Mouse (Mus musculus): Measurements from ENCODE around the gene A730015C16Rik. TPM values are rescaled to one million over a fixed set of nuclear protein-coding genes. Genes with fewer than 3 reads are reported as not detected.

The A730015C16Rik gene
- total and polyA plus RNA-seq, 2 experiments from 2014 or later = 1.1 to 1.3 TPM

GRCm38 (mm10) chr4:108873746-108874145 lies 25.3 kb upstream of the A730015C16Rik start:
- H3K4me1 ChIP-seq (ENCODE audit: insufficient read depth, low read length) = no peaks in the 10 kb centered on the region
- H3K9ac ChIP-seq (replicated peaks; ENCODE audit: low read length, poor library complexity, severe bottlenecking) = no peak overlapping the region
- DNase-seq (ENCODE audit: low spot score) (no peak), ATAC-seq (ENCODE audit: low FRiP score) (no peak)
- no peak overlapping the region for H3K4me3 ChIP-seq (ENCODE audit: low read depth, low read length)
- no peaks in the 10 kb centered on the region for H3K36me3 ChIP-seq (ENCODE audit: insufficient read depth, low read length)
- no peak overlapping the region for H3K4me2 ChIP-seq (ENCODE audit: low read depth, low read length, poor library complexity, severe bottlenecking)
- H3K27me3 ChIP-seq (ENCODE audit: insufficient read depth, low read length) = no peaks in the 10 kb centered on the region
- 88% methylated on average over 5 of the region's 5 CpGs for WGBS
- no peak for TF ChIP-seq CTCF (IDR thresholded peaks at IDR 0.05)
- H3K9me3 ChIP-seq (ENCODE audit: low read length) = no peaks in the 10 kb centered on the region
- no peak overlapping the region for H3K27ac ChIP-seq (ENCODE audit: low read depth, low read length)

GRCm38 (mm10) chr4:108869730-108870374 lies 21.4 kb upstream of the A730015C16Rik start:
- Histone ChIP-seq H3K4me1 (ENCODE audit: insufficient read depth, low read length) (no peaks in the 10 kb centered on the region), H3K9ac (replicated peaks; ENCODE audit: low read length, poor library complexity, severe bottlenecking) (no peak overlapping the region), H3K4me2 (ENCODE audit: low read depth, low read length, poor library complexity, severe bottlenecking) (no peak overlapping the region), H3K36me3 (ENCODE audit: insufficient read depth, low read length) (no peaks in the 10 kb centered on the region), H3K9me3 (ENCODE audit: low read length) (no peaks in the 10 kb centered on the region), H3K4me3 (ENCODE audit: low read depth, low read length) (no peak overlapping the region), H3K27me3 (ENCODE audit: insufficient read depth, low read length) (no peaks in the 10 kb centered on the region), H3K27ac (ENCODE audit: low read depth, low read length) (no peak overlapping the region)
- DNase-seq (ENCODE audit: low spot score) (peak; percentile 96), ATAC-seq (ENCODE audit: low FRiP score) (peak; percentile 90)
- 35% methylated on average over 10 of the region's 10 CpGs for WGBS
- TF ChIP-seq CTCF (IDR thresholded peaks at IDR 0.05) = peak; percentile 99

- WGBS = 88% methylated on average over 7 of the region's 7 CpGs
- Histone ChIP-seq H3K9ac (replicated peaks; ENCODE audit: low read length, poor library complexity, severe bottlenecking) (no peak overlapping the region), H3K4me2 (ENCODE audit: low read depth, low read length, poor library complexity, severe bottlenecking) (no peak overlapping the region), H3K9me3 (ENCODE audit: low read length) (no peaks in the 10 kb centered on the region), H3K4me1 (ENCODE audit: insufficient read depth, low read length) (no peaks in the 10 kb centered on the region), H3K27ac (ENCODE audit: low read depth, low read length) (no peak overlapping the region), H3K4me3 (ENCODE audit: low read depth, low read length) (no peak overlapping the region), H3K36me3 (ENCODE audit: insufficient read depth, low read length) (peaks cover 19% of the 10 kb centered on the region; the same call in 1 of the 2 replicates), H3K27me3 (ENCODE audit: insufficient read depth, low read length) (no peaks in the 10 kb centered on the region)
- TF ChIP-seq CTCF (IDR thresholded peaks at IDR 0.05) = no peak
- DNase-seq (ENCODE audit: low spot score) (no peak), ATAC-seq (ENCODE audit: low FRiP score) (no peak)
Measured at GRCm38 (mm10) chr4:108866806-108867205, 18.4 kb upstream of the A730015C16Rik start.

GRCm38 (mm10) chr4:108847715-108848504 lies 509 bp downstream of the A730015C16Rik start, which contains the start of gene Kti12:
Kti12 (plus strand) TSS chr4:108847785.
- H3K4me3 ChIP-seq (ENCODE audit: low read depth, low read length) = peak within 1 kb of the TSS; percentile 91
- no peaks in the 10 kb centered on the region for H3K36me3 ChIP-seq (ENCODE audit: insufficient read depth, low read length)
- H3K27me3 ChIP-seq (ENCODE audit: insufficient read depth, low read length) = no peaks in the 10 kb centered on the region
- peak within 1 kb of the TSS; percentile 70 for H3K9ac ChIP-seq (replicated peaks; ENCODE audit: low read length, poor library complexity, severe bottlenecking)
- ATAC-seq (ENCODE audit: low FRiP score) (peak; percentile 90), DNase-seq (ENCODE audit: low spot score) (peak; percentile 94)
- peak within 1 kb of the TSS; percentile 96 for H3K4me2 ChIP-seq (ENCODE audit: low read depth, low read length, poor library complexity, severe bottlenecking)
- H3K4me1 ChIP-seq (ENCODE audit: insufficient read depth, low read length) = peaks cover 11% of the 10 kb centered on the region; the same call in 1 of the 2 replicates
- peak within 1 kb of the TSS; percentile 71 for H3K27ac ChIP-seq (ENCODE audit: low read depth, low read length)
- WGBS = under 1% methylated on average over 73 of the region's 77 CpGs
- no peak for TF ChIP-seq CTCF (IDR thresholded peaks at IDR 0.05)
- no peaks in the 10 kb centered on the region for H3K9me3 ChIP-seq (ENCODE audit: low read length)

- no peak for TF ChIP-seq CTCF (IDR thresholded peaks at IDR 0.05)
- H3K9ac ChIP-seq (replicated peaks; ENCODE audit: low read length, poor library complexity, severe bottlenecking) = no peak overlapping the region
- H3K9me3 ChIP-seq (ENCODE audit: low read length) = no peaks in the 10 kb centered on the region
- DNase-seq (ENCODE audit: low spot score) (no peak), ATAC-seq (ENCODE audit: low FRiP score) (no peak)
- H3K27me3 ChIP-seq (ENCODE audit: insufficient read depth, low read length) = no peaks in the 10 kb centered on the region
- H3K4me3 ChIP-seq (ENCODE audit: low read depth, low read length) = no peak overlapping the region
- H3K4me1 ChIP-seq (ENCODE audit: insufficient read depth, low read length) = peaks cover 11% of the 10 kb centered on the region; the same call in 1 of the 2 replicates
- 92% methylated on average over 5 of the region's 5 CpGs for WGBS
- no peak overlapping the region for H3K27ac ChIP-seq (ENCODE audit: low read depth, low read length)
- no peak overlapping the region for H3K4me2 ChIP-seq (ENCODE audit: low read depth, low read length, poor library complexity, severe bottlenecking)
- no peaks in the 10 kb centered on the region for H3K36me3 ChIP-seq (ENCODE audit: insufficient read depth, low read length)
Measured at GRCm38 (mm10) chr4:108845824-108846569, 2.4 kb downstream of the A730015C16Rik start.
